Mouse (Mus musculus) bone marrow, adult 2 months (tissue): ENCODE measurements at regions not wholly inside any gene's neighbourhood (a gene's known extent, or its start where the extent isn't known, plus 50 kb on each side); places are given as distances from the start of the nearest gene placed in this dataset.

Experiments
- H3K27ac ChIP-seq: fragments of 200-500 bp; 2 replicates; pipeline ENCODE4 v1.5.1; 2012; ENCODE audit warnings: low read depth, mild to moderate bottlenecking, control low read depth, inconsistent platforms, low read length; ENCODE audit not compliant: control insufficient read depth, poor library complexity, insufficient read depth
- H3K4me1 ChIP-seq: fragments of 200-500 bp; 2 replicates; pipeline ENCODE4 v1.6.1; 2011; ENCODE audit warnings: low read length; ENCODE audit not compliant: control insufficient read depth, insufficient read depth
- H3K4me3 ChIP-seq: fragments of 200-500 bp; replicated peaks from 2 replicates; pipeline ENCODE3; 2011; ENCODE audit warnings: mild to moderate bottlenecking, low read depth, low read length, control low read depth; ENCODE audit not compliant: control insufficient read depth
- CTCF ChIP-seq: fragments of 200-500 bp; IDR thresholded peaks from 2 replicates; pipeline ENCODE4 v1.5.1; 2011; ENCODE audit warnings: low read length, control low read depth; ENCODE audit not compliant: control insufficient read depth, insufficient read depth
- POLR2A ChIP-seq: fragments of 200-500 bp; IDR thresholded peaks from 2 replicates; pipeline ENCODE4 v1.6.1; 2011; ENCODE audit warnings: low read depth, mild to moderate bottlenecking, control low read depth, low read length, borderline replicate concordance; ENCODE audit not compliant: control insufficient read depth
- WGBS: fragments of 180-500 bp; shearing (Covaris S2); methylation state at CpG from one replicate; pipeline ENCODE4 v1.1.7; 2018; 5-methylcytosine and 5-hydroxymethylcytosine counted together

GRCm38 (mm10) chr6:103967811-103968420, 457.5 kb downstream of the Chl1 start:
- Histone ChIP-seq H3K27ac (no peak overlapping the region), H3K4me3 (no peak overlapping the region), H3K4me1 (no peaks in the 10 kb centered on the region)
- TF ChIP-seq POLR2A: no peak
- no peak for TF ChIP-seq CTCF
- 77% methylated on average over 1 of the region's 1 CpGs for WGBS

- TF ChIP-seq POLR2A: no peak
- TF ChIP-seq CTCF: no peak
- 71% methylated on average over 1 of the region's 1 CpGs for WGBS
- Histone ChIP-seq H3K27ac (no peak overlapping the region), H3K4me1 (no peaks in the 10 kb centered on the region), H3K4me3 (no peak overlapping the region)
Measured at GRCm38 (mm10) chr6:103999186-103999585, 488.8 kb downstream of the Chl1 start.

GRCm38 (mm10) chr6:104028439-104029091, 464.0 kb upstream of the Cntn6 start:
- H3K4me3 ChIP-seq: no peak overlapping the region
- WGBS: 10% methylated on average over 9 of the region's 9 CpGs
- H3K4me1 ChIP-seq: no peaks in the 10 kb centered on the region
- no peak overlapping the region for H3K27ac ChIP-seq
- TF ChIP-seq CTCF (no peak), POLR2A (no peak)

- no peak overlapping the region for H3K4me3 ChIP-seq
- H3K4me1 ChIP-seq: no peaks in the 10 kb centered on the region
- TF ChIP-seq CTCF: no peak
- TF ChIP-seq POLR2A: no peak
- H3K27ac ChIP-seq: no peak overlapping the region
Measured at GRCm38 (mm10) chr6:104038853-104039252, 453.7 kb upstream of the Cntn6 start.

GRCm38 (mm10) chr6:104040450-104040849, 452.1 kb upstream of the Cntn6 start:
- Histone ChIP-seq H3K4me1 (no peaks in the 10 kb centered on the region), H3K4me3 (no peak overlapping the region), H3K27ac (no peak overlapping the region)
- 68% methylated on average over 2 of the region's 2 CpGs for WGBS
- TF ChIP-seq POLR2A: no peak
- TF ChIP-seq CTCF: no peak

GRCm38 (mm10) chr6:104055996-104056395, 436.6 kb upstream of the Cntn6 start:
- Histone ChIP-seq H3K4me3 (no peak overlapping the region), H3K27ac (no peak overlapping the region)
- no peak for TF ChIP-seq POLR2A
- no peak for TF ChIP-seq CTCF

GRCm38 (mm10) chr6:104061692-104062263, 430.8 kb upstream of the Cntn6 start:
- TF ChIP-seq POLR2A (no peak), CTCF (no peak)
- H3K4me1 ChIP-seq: no peaks in the 10 kb centered on the region
- no peak overlapping the region for H3K4me3 ChIP-seq
- H3K27ac ChIP-seq: no peak overlapping the region

More at GRCm38 (mm10) chr6:104055996-104056395, 436.6 kb upstream of the Cntn6 start:
- no peaks in the 10 kb centered on the region for H3K4me1 ChIP-seq
- 76% methylated on average over 1 of the region's 1 CpGs for WGBS

GRCm38 (mm10) chr6:104080581-104080980, 412.0 kb upstream of the Cntn6 start:
- Histone ChIP-seq H3K4me1 (no peaks in the 10 kb centered on the region), H3K4me3 (no peak overlapping the region), H3K27ac (no peak overlapping the region)
- TF ChIP-seq CTCF (no peak), POLR2A (no peak)
- 66% methylated on average over 3 of the region's 3 CpGs for WGBS
